Mouse (Mus musculus) activated CD4-positive, CD25-positive, alpha-beta regulatory T cell, adult 4 months (primary cell): ENCODE results near the gene Ak9. TPM values are rescaled to one million over a fixed set of nuclear protein-coding genes. Genes with fewer than 3 reads are reported as not detected.

Experiments
- ATAC-seq: one replicate; pipeline ENCODE4 v1.8.0; 2017
- polyA plus RNA-seq, 2 experiments: library from polyadenylated mRNA; unstranded; fragments of 100-300 nt; shearing (Covaris generic); gene quantifications; one replicate each; pipeline ENCODE4 v1.2.1; 2017

Gene Ak9
- polyA plus RNA-seq = under 1 TPM in 1 of 2 experiments, not detected in 1; 0.09 TPM

DNA sequence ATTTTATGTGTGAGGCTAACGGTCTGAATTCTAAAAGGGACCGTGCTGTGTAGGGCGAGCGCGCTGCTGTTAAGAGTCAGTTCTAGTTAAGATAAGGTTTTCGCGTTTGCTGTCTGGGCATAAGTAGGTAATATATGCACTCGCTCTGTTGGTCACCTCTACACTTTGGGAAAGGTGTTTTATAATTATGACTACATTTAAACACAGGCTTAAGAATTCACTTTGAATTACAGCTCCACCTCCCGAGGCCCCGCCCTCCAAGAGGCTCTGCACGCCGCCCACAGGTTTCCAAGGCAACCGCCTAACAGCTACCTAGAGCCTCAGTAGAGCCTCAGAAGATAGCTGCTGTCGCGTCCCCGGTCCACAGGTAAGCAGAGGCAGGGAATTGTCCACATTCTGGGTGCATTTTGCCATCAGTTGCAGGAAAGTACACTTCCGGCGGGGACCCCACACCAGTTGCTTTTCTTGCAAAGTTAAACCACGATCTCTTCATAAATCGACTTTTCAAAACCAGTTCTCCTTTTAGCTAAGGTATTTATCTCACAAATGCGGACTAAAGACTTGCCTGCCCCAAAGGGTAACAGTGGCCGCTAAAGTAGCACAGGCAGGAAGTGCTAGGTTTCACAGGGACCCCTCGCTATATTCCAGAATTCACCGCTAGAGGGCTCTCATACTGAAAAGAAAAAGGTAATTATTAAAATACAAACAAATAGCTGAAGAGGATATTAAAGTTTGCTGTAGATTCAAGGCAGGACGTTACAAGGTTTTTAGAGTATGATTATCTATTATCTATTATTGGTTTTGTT lies at the start of gene Ak9:
Ak9 (plus strand) TSS at position 342 of the 806 bp plus-strand sequence.
- ATAC-seq = peak; percentile 81

DNA sequence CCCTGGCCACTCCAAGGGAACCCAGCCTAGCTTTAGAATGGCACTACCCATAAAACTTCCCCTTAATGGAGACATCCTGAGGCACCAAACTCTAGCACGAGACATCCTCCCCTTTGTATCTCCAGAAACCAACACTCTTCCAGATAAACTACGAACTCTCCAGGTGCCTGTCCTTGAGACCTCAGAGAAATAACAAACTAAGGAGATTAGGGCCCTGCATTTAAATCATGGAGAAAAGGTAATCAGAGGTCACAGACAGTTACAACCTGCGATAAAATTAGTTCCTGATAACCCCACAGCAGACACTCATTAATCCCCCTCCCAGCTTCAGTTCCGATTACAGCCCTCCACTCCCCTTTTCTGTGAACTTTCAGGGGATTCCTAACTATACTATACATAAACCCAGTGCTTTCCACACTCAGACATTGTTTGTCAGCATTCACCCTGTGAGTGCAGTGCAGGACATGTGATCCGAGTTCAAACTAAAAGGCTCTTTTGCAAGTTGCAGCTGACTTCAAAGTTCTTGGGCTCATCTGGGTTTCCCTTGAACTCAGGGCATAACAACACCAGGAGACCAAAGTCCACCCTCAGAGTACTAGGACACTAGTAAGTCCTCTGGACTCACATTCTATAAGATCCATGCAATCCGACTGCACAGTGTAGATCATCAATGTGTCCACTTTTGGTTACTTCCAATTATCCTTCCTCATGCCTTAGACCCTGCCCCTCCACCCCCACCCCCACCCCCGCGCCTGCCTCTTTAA lies 43.4 kb upstream of the Ak9 start:
- no peak for ATAC-seq

DNA sequence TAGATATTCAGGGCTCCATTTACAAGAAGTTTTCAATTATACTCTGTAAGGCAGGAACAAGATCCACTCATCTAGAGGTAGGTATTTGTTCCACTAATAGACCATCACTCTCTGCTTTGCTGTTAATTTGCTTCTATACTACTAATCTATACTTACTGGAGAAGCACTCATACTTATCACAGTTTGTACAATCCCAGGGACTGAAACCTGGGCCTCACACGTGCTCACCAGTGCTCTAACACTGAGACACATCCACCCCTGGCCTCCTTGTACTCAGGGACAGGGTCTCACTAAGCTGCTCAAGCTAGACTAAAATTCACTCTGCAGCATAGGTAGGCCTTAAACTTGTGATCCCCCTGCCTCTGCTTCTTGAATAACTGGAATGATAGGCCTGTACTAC lies 42.6 kb upstream of the Ak9 start:
- ATAC-seq = no peak

- no peak for ATAC-seq
Measured at GRCm38 (mm10) chr10:41261889-41262288, 41.9 kb upstream of the Ak9 start.

DNA sequence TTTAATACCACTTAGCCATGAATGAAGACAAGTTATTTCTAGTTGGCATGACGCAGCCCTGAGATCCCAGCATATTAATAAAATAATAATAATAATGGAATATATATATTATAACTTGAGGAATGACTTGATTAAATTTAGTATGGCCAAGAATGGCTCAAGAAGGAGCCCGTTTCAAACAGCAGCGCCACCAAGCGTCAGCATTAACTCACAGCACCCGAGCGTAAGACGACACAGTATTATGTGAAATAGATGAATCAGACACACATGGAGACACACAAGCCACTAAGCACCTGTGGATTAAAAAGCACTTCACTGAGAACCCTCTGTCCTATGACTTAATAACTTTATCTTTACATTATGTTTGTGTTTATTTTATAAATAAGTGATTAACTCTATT lies 31.9 kb upstream of the Ak9 start:
- ATAC-seq = no peak

DNA sequence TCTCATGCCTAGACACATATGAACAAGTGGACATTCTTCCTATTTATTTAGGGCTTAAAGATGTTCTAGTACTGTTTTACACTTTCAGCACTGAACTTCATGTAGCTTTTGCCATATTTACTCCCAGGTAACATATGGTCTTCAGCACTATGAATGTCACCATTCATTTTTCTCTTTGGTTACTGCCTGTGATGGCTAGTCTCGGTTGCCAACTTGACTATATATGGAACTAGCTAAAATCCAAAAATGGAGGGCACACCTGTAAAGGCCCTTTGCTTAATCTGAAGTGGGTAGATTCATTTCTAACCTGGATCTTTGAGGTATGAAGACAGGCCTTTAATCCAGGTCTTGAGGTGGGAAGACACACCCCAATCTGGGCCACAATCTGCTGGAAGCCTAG lies 28.9 kb upstream of the Ak9 start:
- no peak for ATAC-seq

DNA sequence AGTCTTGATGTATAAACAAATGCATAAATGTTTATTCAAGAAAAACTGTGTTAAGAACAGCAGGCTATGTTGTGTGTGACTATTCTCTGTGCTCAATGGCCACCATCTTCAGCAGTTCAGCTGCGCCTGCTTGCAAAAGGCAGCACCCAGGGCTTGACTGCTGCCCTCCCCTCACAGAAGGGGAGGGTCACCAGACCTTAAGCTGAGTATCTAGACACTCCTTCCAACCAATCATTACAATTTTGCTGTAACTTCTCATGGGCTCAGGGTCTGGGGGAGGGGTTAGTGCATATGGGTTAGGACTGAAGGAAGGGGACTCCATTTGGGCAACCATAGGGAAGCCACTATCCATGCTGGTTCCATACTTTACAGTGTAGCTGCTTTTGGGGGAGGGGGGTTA lies 25.0 kb upstream of the Ak9 start:
- ATAC-seq = no peak

- no peak for ATAC-seq
Measured at GRCm38 (mm10) chr10:41280177-41280576, 23.6 kb upstream of the Ak9 start.

DNA sequence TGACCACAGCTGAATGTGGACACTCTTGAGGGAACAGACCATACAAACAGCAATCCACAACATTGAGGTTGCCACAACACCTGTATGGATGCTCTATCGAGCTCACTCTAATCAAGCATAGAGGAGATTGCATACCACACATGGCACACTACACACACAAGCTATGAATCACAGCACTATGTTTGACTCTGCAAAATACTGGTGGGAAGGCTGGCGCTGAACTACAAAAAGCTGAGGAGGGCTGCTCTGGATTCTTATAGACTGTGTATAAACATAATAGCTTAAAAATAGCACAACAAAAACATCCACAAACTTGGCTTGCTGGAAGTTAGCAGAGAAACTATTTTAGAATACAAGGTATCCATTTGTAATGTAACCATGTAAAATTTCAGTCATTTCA lies 23.0 kb upstream of the Ak9 start:
- no peak for ATAC-seq

GRCm38 (mm10) chr10:41282086-41282485 lies 21.7 kb upstream of the Ak9 start:
- no peak for ATAC-seq

GRCm38 (mm10) chr10:41287618-41288017 lies 16.2 kb upstream of the Ak9 start:
- no peak for ATAC-seq

DNA sequence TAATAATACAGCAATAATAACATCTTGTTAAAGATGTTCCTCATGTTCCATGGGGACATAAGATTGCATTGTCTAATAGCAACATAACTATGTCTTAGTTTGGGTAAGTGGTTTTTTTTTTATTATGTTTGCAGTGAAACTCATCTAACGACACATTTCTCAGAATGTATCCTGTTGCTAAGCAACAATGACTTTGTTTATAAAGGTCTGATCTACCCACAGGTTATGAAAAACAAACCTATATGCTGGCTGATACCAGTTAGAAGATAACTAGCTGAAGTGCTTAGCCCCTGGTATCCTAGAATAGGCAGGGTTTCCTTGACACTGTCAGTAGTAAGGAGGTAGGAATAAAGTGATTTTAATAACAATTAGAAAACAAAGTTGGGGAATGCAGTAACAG lies 15.7 kb upstream of the Ak9 start:
- peak; percentile 64 for ATAC-seq

- ATAC-seq = peak; percentile 83
Measured at GRCm38 (mm10) chr10:41288771-41289415, 14.9 kb upstream of the Ak9 start.

- no peak for ATAC-seq
Measured at GRCm38 (mm10) chr10:41291021-41291420, 12.8 kb upstream of the Ak9 start.

- no peak for ATAC-seq
Measured at GRCm38 (mm10) chr10:41293019-41293418, 10.8 kb upstream of the Ak9 start.

DNA sequence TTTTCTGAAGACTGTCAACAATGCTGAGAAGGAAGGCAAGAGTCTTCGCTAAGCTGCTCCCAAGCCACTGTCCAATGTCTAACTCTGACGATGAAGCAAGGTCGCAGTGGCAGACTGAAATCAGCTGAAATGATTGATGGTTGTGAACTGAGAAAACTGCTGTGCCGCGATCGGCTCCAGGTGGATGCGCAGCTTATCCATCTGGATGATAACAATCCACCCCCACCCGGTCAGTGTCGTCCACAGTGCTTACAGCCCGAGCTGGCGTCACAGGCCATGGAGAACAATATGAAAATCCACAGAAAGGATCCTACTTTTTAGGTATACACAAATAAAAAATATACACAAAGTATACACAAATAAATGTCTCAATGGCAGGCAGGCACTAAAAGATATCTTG lies 9.0 kb upstream of the Ak9 start:
- ATAC-seq = no peak

DNA sequence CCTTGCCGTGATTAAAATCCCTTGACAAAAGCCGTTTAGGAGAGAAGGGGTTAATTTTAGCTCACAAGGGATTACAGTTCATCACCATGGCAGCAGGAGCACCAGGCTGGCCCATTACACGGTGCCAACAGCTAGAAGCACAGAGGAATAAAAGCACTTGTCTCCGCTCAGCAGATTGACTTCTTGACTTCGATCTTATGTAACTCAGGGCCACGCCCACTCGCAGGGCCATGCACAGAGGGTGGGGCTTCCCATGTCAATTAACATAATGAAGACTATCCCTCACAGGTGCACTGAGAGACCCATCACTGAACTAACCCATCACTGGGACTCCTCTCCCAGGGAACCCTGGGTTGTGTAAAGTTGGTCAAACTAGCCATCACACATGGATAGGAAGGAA lies 8.6 kb upstream of the Ak9 start:
- ATAC-seq = no peak

DNA sequence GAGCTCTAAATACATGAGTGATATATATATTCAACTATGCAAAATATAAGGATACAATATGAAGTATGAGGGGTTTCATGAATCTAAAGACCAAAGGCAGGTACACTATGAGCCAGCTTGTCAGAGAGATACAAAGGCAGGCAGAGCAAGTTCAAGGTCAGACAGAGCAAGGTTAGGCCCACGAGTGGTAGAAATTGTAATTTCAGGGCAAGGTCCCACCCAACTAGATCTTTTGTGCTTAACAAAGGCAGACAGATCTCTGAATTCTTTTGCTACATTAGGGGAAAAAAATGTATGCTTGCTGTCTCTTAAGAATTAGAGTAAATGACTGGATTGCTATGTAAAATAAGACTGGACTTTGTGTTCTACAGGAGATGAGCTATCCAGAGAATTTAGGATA lies 3.6 kb upstream of the Ak9 start:
- no peak for ATAC-seq

DNA sequence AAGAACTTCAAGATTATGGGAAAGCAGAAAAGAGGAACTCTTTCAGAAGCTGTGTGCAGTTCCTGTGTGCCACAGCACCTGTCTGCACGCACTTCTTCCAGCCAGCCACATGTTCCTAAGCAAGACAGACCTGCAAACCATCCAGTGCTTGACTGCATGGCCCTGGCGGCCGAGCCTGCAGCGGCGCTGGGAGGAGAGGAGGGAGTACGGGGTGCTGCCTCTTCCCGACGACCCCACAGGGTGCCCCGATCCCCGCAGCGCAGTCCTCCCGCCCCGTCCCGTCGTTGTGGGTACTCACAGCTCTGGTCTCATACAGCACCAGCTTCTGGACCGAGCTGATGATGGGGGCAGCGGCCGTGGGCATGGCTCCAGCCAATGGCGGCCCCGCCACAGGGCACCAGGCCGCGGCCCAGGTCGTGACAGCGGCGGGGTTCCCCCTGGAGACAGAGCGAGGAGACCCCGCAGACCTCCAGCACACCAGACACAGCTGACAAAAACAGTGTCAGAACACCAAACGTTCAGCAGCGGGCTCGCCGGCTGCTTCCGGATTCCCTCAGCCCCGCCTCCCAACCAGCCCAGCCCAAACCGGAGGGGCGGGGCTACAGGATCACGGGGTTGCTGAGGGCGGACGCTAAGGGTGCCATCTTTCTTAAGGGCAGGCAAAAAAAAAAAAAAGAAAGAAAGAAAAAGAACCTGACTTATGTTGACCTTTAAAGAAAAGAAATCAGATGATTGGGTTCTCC lies 920 bp upstream of the Ak9 start, which contains the start of gene Fig4:
Fig4 (minus strand) TSS at position 572 of the 743 bp plus-strand sequence.
- ATAC-seq = peak; percentile 87

DNA sequence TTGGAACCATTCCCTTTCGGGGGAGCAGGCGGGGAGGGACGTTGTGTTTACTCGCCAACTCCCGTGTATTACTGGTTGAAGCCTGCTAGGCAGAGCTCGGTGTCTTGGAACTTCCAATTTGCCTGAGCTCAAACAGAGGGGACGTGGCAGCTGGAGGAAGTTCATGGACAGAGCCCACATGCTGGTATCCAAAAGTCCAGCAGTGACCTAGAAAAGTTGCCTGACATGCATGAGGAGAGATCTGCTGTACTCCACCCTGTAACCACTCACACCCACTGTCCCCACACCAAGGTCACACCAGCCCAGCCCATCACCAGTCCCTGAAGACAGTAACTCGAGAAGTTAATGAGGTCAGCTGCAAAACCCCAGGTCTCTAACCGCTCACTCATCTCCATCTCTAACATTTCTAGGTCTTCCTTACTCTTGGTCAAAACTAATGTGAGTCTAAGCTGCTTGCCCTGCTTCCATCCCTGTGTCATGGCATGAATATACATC lies 1.2 kb downstream of the Ak9 start:
- ATAC-seq = no peak

- no peak for ATAC-seq
Measured at GRCm38 (mm10) chr10:41308205-41308604, 4.4 kb downstream of the Ak9 start.

- no peak for ATAC-seq
Measured at GRCm38 (mm10) chr10:41315866-41316265, 12.1 kb downstream of the Ak9 start.
